Mouse (Mus musculus) skeletal muscle tissue, adult 2 months (tissue): Measurements from ENCODE around the gene Mucl1.
A peak's percentile ranks its signal among the peaks of the same experiment; 100 is the strongest.
"Not testable (repeated sequence)": the region's sequence is repeated elsewhere in the genome, so short reads cannot be mapped to it uniquely, and the experiment has no call there.

ENCODE experiments used
- DNase-seq: peaks from one replicate; pipeline ENCODE4 v3.0.0-alpha.2; 2012; ENCODE audit warnings: low read depth, low spot score

The Mucl1 gene

DNA sequence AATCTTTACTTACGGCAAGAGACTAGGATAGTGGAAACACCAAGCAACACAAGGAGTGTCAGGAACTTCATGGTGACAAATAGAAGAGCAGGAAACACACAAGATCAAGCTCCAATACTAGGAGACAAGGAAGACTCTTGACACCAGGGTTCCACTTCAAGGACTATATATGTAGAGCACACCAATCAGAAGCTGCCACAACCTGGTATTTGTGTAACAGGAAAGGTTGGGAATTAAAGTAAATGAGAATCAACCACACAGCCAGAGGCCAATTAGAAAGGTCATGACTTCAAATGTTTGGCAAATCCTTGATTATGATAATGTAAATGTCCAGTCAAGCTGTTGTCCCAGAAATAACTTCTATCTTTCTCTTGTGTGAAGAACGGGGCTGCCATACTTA, at the start of gene Mucl1:
TSS of gene Mucl1 (minus strand) at position 101 of the 400 bp plus-strand sequence.
- no peak for DNase-seq

- peak; percentile 6 for DNase-seq
Measured at GRCm38 (mm10) chr15:103766836-103767235, 11.6 kb upstream of the Mucl1 start.

DNA sequence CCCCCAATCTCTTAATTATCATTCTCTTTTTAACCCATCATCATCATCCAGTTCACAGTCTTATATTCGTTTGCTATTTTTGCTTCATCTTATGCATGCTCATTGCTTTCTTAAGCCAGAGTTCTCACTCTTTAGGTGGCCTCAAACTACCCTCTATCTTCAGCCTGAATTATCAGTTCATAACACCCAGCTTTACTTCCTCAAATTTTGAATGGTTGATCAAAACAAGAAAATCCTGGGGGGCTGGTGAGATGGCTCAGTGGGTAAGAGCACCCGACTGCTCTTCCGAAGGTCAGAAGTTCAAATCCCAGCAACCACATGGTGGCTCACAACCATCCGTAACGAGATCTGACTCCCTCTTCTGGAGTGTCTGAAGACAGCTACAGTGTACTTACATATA, 38.4 kb downstream of the Mucl1 start:
- not testable (repeated sequence) for DNase-seq
